Mouse (Mus musculus) brain, embryonic 14.5 days (tissue): ENCODE data around the gene Zfhx3.

ENCODE experiments used
- CTCF ChIP-seq: fragments of 200-500 bp; IDR thresholded peaks from 2 replicates; pipeline ENCODE4 v1.5.1; 2012; ENCODE audit warnings: inconsistent platforms, mild to moderate bottlenecking, moderate library complexity, borderline replicate concordance; ENCODE audit not compliant: insufficient read depth, insufficient read length; ENCODE audit errors: extremely low read depth
- POLR2A ChIP-seq: fragments of 200-500 bp; IDR thresholded peaks from 2 replicates; pipeline ENCODE4 v1.6.1; 2012; ENCODE audit warnings: mild to moderate bottlenecking, inconsistent platforms, borderline replicate concordance; ENCODE audit not compliant: poor library complexity, insufficient read depth, insufficient read length, severe bottlenecking; ENCODE audit errors: extremely low read depth

GRCm38 (mm10) chr8:108634282-108634681 is 691.8 kb downstream of the Zfhx3 start:
- TF ChIP-seq POLR2A (no peak), CTCF (no peak)
